Mouse (Mus musculus) ZHBTc4 (cell line): ENCODE measurements around the gene Tle3.
A peak's percentile ranks its signal among the peaks of the same experiment; 100 is the strongest.

Source experiments
- DNase-seq: peaks from one replicate; pipeline ENCODE4 v3.0.0-alpha.2; 2011; ENCODE audit warnings: low read depth, low spot score

Gene Tle3

DNA sequence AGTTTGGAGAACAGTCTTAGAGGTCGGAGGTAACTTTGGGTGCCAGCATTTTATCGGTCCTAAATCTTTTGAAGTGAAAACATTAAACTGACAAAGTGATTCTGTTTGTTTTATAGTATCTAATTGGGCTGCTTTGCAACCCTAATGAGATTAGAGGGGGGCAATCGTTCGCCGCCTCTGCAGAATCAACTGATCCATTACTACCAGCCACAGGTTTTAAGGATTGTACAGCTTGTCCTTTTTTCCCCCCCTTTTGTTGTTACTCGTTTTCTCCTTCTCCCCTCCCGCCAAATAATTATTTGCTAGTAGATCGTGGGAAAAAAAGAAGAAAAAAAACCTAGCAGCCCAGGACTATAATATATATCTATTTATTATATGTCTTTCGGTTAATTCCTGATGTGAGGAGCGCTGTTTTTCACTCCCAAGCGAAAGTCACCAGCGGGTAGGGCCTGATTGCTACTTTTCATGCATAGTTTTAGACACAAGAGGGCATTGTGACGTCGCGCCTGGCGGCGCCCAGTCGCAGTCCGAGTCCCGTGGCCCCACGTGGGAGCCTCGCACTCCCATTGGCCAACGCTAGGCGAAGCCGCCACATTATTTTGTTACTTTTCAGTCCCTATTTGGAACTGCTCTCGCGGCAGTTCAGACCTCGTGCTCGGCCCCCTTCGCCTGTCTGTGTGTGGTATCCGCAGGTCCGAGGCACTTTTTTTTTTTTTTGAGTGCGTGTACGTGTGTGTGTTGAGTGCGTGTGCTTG, at the start of gene Tle3:
TSS of gene Tle3 (plus strand) at position 612 of the 755 bp plus-strand sequence.
- DNase-seq, result peak; percentile 99

DNA sequence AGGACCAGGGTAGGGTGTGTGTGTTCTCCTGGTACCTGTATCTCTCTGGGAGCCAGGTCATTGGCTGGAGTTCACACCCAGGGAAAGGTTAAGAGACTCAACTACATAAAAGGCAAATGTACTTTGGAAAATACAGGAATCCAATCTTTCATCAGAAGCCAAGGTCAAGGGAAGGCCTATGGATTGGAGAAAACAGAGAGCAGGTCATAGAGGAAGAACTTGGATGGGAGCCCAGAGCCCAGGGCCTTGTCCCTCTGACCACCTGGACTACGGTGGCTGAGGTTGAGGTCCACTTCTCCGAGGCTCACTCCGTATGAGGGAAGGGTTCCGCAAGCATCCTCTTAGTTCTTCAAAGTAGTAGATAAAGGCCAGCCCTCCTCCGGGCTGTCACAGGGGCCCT, 48.9 kb upstream of the Tle3 start:
- DNase-seq, result no peak

DNA sequence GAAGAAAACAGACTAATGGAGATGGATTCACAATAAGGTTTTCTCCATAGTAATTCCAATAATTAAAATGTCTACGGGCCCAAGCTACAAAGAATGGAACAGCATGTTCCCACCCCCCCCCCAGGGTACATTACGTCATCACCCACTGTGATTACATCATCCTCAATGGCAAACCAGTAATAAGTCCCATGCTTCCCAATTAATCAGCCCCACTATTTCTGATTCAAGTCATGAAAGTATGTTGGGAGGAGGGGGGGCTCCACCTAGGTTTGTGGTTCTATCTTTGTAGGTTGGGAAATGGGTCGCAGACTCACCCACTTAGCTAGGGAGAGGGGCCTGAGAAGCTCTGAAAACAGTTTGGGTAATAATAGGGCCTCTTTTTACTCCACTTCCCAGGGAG, 48.3 kb upstream of the Tle3 start:
- no peak for DNase-seq

DNA sequence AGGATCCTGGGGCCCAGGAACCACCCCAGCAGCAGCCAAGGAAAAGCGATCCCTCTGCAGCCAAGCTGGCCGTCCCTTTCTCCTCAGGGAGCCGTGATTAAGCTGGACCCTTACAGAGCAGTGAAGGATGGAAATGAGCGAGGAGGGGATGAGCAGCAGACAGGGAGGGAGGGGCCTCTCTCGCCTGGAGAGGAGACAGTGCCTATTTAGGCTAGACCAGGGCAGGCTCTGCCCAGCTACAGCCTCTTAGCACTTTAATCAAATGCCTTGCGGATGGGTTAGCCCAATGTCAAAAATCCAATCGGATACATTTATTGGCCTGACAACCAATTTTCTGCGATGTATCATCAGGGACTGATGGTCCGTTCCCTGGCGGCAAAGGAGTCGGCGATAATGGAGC, 47.8 kb upstream of the Tle3 start:
- no peak for DNase-seq

DNA sequence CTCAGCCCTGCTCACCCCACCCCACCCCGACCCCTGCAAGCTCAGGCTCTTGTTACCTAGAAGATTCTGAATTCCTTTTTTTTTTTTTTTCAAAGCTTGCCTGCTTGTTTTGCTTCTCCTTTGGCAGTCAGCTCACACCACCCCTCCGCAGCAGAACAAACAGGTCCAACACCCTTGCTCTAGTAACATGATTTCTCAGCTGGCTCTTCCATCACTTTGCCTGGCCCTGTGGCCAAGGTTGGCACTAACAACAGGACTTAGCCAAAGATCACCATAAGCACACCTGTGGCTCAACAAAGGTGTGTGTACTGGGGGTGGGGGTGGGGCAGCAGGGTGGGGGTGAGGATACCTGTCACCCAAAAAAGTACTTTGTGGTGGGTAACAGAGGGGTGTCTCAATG, 47.2 kb upstream of the Tle3 start:
- DNase-seq, result no peak

DNA sequence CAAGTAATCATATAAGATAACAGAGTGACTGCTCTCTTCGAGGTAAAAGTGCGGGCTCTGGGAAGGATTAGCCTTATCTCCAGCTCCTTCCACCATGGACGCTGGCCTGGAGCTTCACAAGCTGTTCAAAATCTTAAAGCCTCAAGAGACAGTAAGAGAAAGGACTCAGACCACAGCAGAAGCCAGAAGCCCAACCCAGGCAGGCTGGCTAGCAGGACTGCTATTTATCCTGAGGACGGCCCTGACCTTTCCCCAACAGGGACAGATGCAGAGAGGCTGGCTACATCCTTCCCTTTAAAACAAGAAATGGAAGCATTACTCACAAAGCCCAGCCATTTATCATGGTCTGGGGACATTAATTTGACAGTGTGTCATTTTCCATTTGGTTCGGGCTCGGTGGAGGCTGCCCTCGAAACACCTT, 46.2 kb upstream of the Tle3 start:
- no peak for DNase-seq

DNA sequence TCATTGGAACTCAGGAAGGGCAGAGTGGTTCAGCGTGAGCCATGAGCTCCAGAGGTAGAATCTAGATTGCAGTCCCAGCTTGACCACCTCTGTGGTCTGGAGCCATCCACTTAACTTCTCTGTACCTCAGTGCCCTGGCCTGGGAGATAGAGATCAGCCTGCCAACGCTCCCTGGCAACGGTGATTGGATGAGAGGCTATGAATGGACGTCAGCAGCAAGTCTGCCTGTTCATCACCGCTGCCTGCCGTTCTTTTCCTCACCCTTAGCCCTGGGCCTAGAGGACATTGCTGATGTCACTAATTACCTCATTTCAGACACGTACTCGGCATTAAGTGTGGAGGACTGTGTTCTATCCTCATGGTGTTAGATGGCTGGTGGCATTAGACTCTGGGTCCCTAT, 45.2 kb upstream of the Tle3 start:
- DNase-seq, result no peak

DNA sequence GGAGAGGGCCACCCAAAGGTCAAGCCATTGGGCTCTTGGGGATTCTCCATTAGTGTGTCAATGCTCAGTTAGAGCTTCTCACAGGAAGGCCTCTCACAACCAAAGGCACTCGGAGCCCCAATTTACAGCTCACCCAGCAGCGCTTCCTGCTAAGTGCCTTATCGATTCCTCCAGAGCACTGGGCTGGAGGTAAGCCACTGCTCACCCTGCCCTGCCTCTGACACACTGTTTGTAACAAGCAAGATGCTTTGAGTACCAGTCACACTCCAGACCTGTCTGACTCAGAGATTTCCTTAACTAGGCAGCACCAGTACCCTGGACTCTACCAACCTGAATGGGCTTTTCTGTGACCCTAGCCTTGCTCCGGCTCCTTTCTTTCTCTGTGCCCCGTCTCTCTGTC, 44.0 kb upstream of the Tle3 start:
- DNase-seq, result no peak

DNA sequence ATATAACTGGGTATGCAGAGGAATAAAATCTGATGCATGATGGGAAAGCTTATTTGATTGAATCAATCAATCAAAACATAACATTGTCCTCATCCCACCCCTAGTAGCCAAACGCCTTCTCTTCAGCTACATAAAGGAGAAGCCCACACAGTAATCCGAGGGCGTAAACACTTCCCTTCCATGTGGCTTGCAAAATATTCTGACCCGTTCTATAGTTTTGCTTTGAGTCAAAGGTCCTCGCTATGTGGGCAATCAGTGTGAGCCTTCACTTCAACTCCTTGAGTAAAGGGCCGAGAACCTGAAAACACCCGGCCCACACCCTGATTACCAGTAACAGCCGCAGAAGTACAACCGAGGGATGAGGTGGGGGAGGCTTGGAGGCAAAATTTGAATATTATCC, 41.4 kb upstream of the Tle3 start:
- no peak for DNase-seq

DNA sequence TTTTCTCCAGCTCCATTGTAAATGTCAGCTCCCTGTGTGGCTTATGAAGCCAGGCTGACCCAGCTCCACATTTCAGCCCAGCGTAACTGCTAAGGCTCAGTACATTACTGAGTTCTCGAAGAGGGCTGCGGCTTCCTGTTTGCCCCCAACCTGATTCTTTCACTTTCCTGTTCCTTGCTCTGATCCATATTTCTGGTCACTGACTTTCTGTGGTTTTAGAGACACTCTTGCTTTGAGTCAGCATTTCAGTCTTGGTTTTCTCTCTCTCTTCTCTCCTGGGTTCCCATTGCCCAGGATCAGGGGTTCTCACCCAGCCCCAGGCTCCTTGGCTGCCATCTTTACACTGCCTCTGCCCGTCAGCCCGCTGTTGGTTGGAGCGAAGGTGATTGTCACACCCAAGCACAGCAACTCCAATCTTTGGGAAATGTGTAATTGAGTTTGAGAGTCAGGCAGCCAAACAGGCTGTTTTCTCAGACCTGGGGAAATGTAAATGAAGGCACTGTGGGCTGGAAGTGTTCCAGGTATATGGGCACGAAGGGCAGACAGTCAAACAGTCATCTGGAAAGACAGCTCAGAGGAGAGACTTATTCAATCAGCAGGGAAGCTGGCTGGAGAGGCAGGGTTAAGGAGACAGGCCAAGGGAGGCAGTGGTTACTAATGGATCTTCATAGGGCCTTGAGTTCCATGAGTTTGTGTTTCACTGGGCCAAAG, 39.8 kb upstream of the Tle3 start:
- DNase-seq, result no peak

DNA sequence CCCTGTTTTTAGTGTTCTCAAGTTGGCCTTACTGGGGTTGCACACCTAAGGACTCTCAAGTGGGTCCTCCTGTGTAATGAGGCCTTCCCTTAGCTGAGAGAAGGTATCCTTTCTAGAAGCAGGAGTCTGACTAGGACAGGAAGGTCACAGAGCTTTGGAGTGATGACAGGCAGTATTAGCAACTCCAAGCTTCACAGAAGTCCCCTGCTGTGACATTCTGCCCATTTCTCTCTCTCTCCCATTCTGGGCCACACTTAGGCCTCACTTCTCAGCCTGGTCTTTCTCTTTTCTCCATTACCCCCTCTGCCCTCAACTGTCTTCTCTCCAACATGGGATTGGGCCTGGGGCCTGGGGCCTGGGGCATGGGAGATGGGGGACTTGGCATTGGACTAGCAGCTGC, 36.0 kb upstream of the Tle3 start:
- DNase-seq, result peak; percentile 70

DNA sequence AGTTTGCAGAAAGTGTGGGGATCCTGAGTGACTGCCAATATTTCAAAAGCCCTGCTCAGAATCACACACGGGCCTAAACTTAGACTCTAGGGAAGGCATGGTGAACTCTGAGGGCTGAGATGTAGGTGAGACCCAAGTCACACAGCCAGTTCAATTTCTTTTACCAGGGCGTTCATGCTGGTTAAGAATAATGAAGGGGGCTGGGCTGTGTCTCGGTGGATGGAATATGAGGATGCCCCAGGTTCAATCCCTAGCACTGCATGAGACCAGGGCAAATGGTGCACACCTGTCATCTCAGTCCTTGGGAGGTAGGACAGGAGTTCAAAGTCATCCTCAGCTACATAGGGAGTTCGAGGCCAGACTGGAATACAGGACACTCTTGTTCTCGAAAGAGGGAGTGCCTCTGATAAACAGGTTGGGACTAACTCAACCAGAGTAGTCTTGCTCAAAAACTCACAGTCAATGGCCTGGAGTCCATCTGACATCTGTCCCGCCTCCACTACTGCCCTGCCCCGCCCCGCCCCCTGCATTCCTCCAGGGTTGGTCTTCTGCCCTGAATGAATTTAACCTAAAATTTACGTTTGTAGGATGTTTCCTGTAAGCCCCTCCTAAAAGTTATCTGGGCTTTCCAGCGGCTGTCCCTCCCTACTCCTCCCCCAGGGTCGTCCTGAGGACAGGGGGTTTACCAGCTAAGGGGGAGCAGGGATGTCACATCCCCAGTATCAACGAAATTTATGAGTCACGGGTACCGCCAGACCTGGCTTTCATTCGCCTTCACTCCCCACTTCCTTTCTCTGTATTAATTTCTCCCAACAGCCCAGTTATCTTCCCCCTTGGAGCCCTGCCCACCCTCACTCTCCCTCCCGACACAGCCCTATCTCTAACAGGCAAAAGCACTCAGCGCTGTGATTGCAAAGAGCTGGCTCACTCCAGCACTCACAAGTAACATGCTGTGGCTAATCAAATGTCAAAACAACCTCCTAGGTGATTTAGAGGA, 35.3 kb upstream of the Tle3 start:
- peak; percentile 41 for DNase-seq

DNA sequence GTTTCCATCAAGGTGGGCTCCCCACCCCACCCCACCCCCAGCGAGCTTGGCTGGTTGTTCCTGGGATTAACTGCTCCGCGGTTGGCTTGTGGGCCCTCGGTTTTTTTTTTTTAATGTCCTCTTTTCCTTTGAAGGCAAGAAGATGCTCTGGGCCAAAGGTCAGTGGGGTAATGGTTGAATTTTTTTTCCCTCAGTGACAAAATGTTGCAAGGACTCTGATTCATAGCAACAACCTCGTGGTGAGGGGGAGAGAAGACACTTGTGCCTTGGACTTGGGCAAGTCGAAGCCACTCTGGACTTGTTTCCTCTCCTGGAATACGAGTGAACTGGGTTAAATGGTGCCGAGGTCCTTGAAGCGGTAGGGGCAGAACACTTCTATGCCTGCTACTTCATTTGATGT, 34.5 kb upstream of the Tle3 start:
- no peak for DNase-seq

DNA sequence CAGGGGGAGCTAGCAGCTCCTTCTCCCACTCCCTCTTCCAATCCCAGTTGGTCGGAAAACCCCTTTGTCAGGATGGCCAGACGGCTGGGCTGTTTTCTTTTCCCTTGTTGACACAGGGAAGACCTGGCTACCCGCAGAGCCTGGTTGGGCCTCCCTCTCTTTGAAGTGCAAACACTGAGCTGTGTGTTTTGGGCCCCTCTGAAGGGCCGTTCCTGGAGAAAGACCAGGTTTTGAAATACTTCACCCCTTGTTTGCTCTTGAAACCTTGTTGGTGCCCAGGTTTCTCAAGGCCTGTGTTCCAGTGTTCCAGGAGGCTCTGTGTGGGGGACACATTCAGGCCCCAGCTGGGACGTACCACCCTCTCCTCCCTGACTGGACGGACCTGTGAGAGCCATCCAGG, 32.9 kb upstream of the Tle3 start:
- DNase-seq, result peak; percentile 66

DNA sequence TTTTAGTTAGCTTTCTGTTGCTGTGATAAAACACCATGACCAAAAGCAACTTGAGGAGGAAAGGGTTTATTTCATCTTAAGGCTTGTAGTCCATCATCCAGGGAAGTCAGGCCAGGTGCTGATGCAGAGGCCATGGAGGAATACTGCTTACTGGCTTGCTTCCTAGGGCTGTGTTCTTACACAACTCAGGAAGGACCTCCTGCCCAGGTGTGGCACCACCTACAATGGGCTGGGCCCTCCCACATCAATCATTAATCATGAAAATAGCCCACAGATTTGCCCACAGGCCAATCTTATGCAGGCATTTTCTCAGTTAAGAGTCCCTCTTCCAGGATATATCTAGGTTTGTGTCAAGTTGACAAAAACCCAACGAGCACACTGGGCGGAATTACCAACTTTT, 31.8 kb upstream of the Tle3 start:
- no peak for DNase-seq

DNA sequence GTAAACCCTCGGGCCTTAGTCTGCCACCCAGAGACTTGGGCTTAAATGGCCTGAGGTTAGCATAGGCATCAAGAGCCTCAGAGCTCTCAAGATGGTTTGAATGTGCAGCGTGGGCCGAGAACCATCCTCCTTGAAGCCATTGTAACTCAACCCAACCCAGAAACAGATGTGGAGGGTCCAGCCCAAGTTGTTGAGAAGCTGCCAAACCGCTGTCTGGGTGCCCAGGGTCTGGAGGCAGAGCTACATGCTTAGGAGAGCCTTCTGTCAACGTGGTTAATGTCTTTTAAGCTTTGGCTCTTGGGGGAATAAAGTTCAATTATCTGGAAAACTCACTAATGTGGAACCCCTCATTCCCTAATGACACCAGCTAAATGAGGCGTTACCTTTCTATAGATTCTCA, 29.9 kb upstream of the Tle3 start:
- DNase-seq, result no peak

DNA sequence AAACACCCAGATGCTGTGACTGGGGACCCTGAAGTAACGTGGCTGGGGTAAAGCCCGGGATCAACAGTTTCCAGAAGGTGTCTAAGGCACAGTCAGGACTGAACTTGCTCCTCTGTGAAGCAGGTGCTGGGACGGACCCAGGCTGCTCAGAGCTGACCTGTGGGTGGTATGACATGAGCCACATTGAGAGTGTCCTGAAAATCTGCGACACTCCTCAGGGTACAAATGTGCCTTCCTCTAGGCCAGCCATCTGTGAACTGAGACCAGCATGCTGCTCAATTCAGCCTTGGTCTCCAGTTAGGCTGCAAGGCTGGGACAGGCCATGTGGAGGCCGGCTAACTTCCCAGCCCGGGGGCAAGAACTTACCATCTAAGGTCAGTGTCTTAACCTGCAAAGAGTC, 27.5 kb upstream of the Tle3 start:
- no peak for DNase-seq

DNA sequence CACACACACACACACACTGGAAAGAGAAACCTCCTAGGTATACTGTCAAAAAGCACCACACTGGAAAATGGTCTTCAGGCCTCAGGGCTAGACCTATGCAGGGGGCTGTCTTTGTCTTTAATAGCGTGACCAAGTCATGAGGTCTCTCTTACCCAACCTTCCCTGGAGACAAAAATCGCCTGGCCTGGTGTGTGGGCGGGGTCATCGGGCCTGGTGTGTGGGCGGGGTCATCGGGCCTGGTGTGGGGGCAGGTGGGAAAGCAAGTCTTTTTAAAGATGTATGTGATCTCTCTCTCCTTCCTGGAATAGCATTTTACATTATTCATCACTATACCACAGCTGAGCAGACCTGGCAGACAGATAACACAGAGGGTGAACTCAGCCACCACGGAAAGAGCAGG, 25.2 kb upstream of the Tle3 start:
- peak; percentile 80 for DNase-seq

DNA sequence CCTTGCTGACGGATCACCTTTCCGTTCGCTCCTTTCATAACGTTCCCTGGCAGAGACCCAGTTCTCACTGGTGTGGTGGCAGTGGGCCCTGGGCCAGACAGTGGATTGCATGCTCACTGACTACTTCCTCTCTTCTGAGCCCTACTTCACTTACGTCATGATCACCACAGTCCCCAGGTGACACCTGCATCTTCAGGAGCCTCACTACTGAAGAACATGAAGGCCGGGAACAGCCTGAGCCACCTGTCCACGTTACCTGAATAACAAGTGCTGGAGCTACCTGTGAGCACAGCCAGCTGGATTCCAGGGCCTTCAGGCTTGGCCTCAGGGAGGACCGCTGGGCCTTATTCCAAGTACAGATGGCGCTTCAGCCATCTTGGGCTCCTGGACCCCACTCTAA, 24.1 kb upstream of the Tle3 start:
- DNase-seq, result no peak

DNA sequence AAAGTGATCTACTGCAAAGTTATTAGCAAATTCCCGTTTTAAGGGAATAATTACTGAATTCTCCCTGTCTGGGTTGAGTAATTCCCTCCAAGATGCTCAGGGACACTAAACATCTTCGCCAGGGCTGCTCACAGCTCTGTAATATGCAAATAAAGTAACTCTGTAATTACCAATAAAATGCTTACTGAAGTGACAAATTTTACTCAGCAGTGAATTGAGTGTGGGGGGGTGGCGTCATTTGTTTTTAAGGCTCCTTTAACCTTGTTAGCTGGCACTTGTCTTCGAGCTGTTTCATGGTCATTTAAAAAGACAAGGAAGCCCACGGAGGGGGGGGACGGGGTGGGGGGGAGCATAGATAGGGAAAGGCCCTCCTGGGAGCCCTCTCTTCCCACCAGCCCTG, 23.6 kb upstream of the Tle3 start:
- DNase-seq, result no peak

DNA sequence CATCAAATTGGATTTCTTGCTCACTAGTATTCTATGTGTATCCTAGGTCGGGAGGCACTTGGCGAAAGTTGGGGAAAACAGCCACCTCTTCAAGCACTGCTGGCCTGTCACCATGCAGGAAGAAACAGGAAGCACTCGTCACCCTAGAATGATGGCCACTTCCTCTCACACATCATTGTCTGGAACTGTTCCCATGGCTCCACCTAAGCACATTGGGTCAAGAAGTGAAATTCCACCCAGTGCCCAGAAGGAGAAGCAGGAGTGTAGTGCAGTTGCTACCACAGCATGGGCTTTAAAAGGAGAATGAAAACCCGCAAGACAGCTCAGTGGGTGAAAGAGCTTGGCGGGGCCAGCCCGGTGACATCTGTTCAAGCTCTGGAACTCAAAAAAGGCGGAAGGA, 22.5 kb upstream of the Tle3 start:
- DNase-seq, result peak; percentile 23

DNA sequence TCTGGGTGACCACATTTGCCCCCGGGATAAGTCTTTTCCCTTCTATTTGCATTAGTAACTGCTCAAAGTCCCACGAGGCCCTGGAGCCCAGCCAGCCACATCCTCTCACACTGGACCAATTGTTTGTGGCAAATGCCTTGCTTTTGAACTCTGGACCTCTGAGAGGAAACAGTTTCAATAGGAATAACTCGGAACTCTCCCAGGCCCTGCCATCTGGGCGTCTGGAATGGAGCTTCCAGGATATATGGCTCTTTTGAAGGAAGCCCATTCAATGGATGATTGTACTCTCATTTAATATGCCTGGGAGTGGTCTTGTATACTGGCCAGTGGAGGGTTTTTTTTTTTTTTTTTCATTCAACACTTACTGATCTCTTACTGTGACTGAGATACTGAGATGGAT, 21.0 kb upstream of the Tle3 start:
- no peak for DNase-seq
